Mouse (Mus musculus): ENCODE results near the gene Tiparp. TPM values are rescaled to one million over a fixed set of nuclear protein-coding genes. Genes with fewer than 3 reads are reported as not detected.

Tiparp gene
- 32.6 TPM for total RNA-seq (2023)

DNA sequence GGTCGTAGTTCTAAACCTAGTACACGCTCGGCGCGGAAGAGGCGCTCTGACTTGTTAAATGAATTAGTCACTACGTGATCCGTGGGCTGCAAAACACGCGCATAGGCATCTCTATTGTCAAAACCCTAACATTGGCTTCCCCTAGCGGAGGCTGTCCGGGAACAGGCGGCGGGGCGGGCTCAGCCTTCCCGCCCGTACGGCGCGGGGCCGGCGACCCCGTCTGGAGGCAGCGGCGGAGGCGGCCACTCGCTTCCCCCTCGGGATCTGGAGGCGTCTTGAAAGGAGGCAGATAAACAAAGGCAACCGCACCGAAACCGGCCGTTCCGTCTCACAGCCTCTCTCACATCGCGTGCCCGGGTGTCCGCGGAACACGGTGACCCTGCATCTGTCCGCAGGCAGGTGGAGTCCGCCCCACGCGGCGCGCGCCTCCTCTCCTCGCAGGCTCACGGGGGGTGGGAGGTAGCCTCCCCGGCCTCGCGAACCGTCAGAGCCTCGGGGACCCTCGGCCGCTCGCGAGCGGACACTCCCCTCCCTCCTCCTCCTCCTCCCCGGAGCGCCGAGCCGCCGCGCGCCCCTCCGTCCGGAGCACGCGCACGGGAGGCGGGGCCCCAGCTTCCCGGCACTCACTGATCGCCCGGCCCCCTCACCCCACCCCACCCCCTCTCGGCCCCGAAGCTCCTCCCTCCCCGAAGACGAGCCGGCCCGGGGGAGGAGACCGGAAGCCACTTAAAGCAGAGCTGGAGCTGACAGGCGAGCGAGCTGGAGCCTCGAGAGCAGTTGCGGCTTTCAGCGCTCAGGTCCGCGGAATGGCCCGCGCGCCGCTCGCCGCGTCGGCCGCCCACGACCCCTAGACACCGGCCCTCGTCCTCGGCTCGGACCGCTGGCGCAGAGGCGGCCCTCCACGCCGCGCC is at the start of gene Tiparp:
Gene Tiparp (plus strand): TSS at position 720 of the 911 bp plus-strand sequence.

Other genes with a start within 250 kb of the Tiparp start
- 77.9 TPM for gene Ssr3, start 135.8 kb upstream of the Tiparp start, total RNA-seq (2023)
- gene Lekr1, start 137.8 kb downstream of the Tiparp start, total RNA-seq (2023), result 1.2 TPM